34 mouse cellular contexts compared by ENCODE assay signal in the genomic region with DNA sequence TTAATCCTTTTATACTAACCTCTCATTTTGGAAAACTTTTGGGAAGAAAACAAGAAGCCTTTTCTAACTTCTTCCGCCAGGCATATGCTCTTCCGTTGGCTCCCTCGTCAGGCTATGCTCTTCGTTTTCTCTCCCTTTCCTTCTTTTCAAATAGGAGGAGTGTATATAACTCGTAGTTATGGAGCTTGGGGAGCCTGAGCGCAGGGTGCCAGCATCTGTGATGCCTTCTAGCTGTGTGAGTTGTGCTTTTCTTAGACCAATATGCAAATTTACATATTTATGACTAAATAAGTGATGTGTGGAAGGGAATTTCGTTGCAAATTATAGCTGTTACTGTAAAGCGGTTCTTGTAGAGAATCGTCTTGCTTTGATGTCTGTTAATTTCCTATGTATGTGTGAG.
DNase-seq lines count a peak whose midpoint lies in the region; ATAC-seq lines count a peak whose summit lies in the region.
"Had no signal": no experiment of that assay in that cellular context is flagged by ENCODE, and none has a peak within 500 bp of the region (broad histone marks: within the 10 kb centered on the region; RNA-seq: fewer than 3 reads in every experiment).

No protein-coding gene starts in this region.

- 76% methylated on average over 9 of the region's 9 CpGs for WGBS in neural tube, embryonic 15.5 days

- H3K27ac ChIP-seq in neural tube, embryonic 15.5 days (replicated peaks), result no peak overlapping the region
- H3K27ac ChIP-seq: embryonic facial prominence, embryonic 15.5 days; hindbrain, embryonic 12.5 days; hindbrain, postnatal 0 days; intestine, embryonic 15.5 days; kidney, postnatal 0 days; limb, embryonic 10.5 days; limb, embryonic 15.5 days; liver, embryonic 13.5 days; midbrain, embryonic 13.5 days; neural tube, embryonic 13.5 days; stomach, embryonic 15.5 days had no signal

- no peak overlapping the region for H3K4me3 ChIP-seq in neural tube, embryonic 15.5 days (replicated peaks)
- H3K4me3 ChIP-seq: embryonic facial prominence, embryonic 15.5 days; hindbrain, embryonic 12.5 days; intestine, embryonic 15.5 days; limb, embryonic 10.5 days; limb, embryonic 15.5 days; liver, embryonic 13.5 days; megakaryocyte, embryonic 14.5 days; midbrain, embryonic 13.5 days; neural tube, embryonic 13.5 days; stomach, embryonic 15.5 days had no signal

- no peaks in the 10 kb centered on the region for H3K27me3 ChIP-seq in neural tube, embryonic 15.5 days (replicated peaks)
- H3K27me3 ChIP-seq: embryonic facial prominence, embryonic 15.5 days; hindbrain, embryonic 12.5 days; intestine, embryonic 15.5 days; limb, embryonic 15.5 days; liver, embryonic 13.5 days; megakaryocyte, embryonic 14.5 days; midbrain, embryonic 13.5 days; neural tube, embryonic 13.5 days; stomach, embryonic 15.5 days had no signal

- ATAC-seq in neural tube, embryonic 15.5 days (ENCODE audit: low FRiP score), result no peak
- ATAC-seq: activated CD4-positive, CD25-positive, alpha-beta regulatory T cell, adult 4 months; hindbrain, postnatal 0 days; intestine, embryonic 15.5 days; lung, postnatal 0 days; midbrain, embryonic 13.5 days had no signal

- no peak overlapping the region for H3K9ac ChIP-seq in neural tube, embryonic 15.5 days (replicated peaks)
- H3K9ac ChIP-seq: embryonic facial prominence, embryonic 15.5 days; hindbrain, embryonic 12.5 days; intestine, embryonic 15.5 days; limb, embryonic 15.5 days; liver, embryonic 13.5 days; midbrain, embryonic 13.5 days; neural tube, embryonic 13.5 days; stomach, embryonic 15.5 days had no signal

- peak; percentile 13 for DNase-seq in left cerebral cortex, adult 11 months (ENCODE audit: low spot score)
- DNase-seq in left cerebral cortex, postnatal 4 days, result no peak
- peak; percentile 12 to 15 for DNase-seq in frontal cortex, postnatal 10 days (ENCODE audit: low spot score in 2 of 2)
- peak; percentile 22 for DNase-seq in right cerebral cortex, adult 18-20 months
- DNase-seq in right cerebral cortex, postnatal 36 days (ENCODE audit: low spot score in 2 of 2), result peak; percentile 7 to 12
- DNase-seq in adrenal gland, adult 18-20 months (ENCODE audit: low spot score in 2 of 2), result no peak
- no peak for DNase-seq in embryo, embryonic 11 days
- DNase-seq: adrenal gland, adult 8-10 months; B cell, adult 2 months; cerebellum, adult 11-12 months; cerebellum, adult 9-11 months; gastrocnemius, postnatal 25 days; heart, adult 18-20 months; heart, postnatal 36 days; kidney, adult 8-10 months; layer of hippocampus, postnatal 36 days; liver, embryonic 13.5 days; lung, adult 18-20 months; lung, postnatal 4 days had no signal

- H3K36me3 ChIP-seq in neural tube, embryonic 15.5 days, result no peaks in the 10 kb centered on the region
- H3K36me3 ChIP-seq: embryonic facial prominence, embryonic 15.5 days; hindbrain, embryonic 12.5 days; intestine, embryonic 15.5 days; limb, embryonic 10.5 days; limb, embryonic 15.5 days; liver, embryonic 13.5 days; midbrain, embryonic 13.5 days; neural tube, embryonic 13.5 days; stomach, embryonic 15.5 days had no signal

- no peak overlapping the region for H3K4me2 ChIP-seq in neural tube, embryonic 15.5 days
- H3K4me2 ChIP-seq: embryonic facial prominence, embryonic 15.5 days; heart, embryonic 11.5 days; hindbrain, embryonic 12.5 days; intestine, embryonic 15.5 days; limb, embryonic 15.5 days; liver, embryonic 13.5 days; midbrain, embryonic 13.5 days; neural tube, embryonic 13.5 days; stomach, embryonic 15.5 days had no signal

- H3K4me1 ChIP-seq in neural tube, embryonic 15.5 days, result no peaks in the 10 kb centered on the region
- H3K4me1 ChIP-seq: hindbrain, embryonic 12.5 days; intestine, embryonic 15.5 days; limb, embryonic 10.5 days; limb, embryonic 15.5 days; liver, embryonic 13.5 days; megakaryocyte, embryonic 14.5 days; midbrain, embryonic 13.5 days; neural tube, embryonic 13.5 days; stomach, embryonic 15.5 days had no signal

- intact Hi-C loops in left cerebral cortex, postnatal 4 days (cut with DNase I), result no loop called here

- H3K9me3 ChIP-seq in neural tube, embryonic 15.5 days (replicated peaks), result no peaks in the 10 kb centered on the region
- H3K9me3 ChIP-seq: embryonic facial prominence, embryonic 15.5 days; hindbrain, embryonic 12.5 days; intestine, embryonic 15.5 days; limb, embryonic 10.5 days; limb, embryonic 15.5 days; liver, embryonic 13.5 days; megakaryocyte, embryonic 14.5 days; midbrain, embryonic 13.5 days; neural tube, embryonic 13.5 days; stomach, embryonic 15.5 days had no signal

Comparison
In these comparisons a context has a peak if more than half of its experiments do, and no peak if none do; other contexts are left out.
1. DNase-seq: peak in left cerebral cortex, adult 11 months (single experiment), frontal cortex, postnatal 10 days (2 of 2), right cerebral cortex, adult 18-20 months (single experiment) and right cerebral cortex, postnatal 36 days (2 of 2); none in left cerebral cortex, postnatal 4 days (single experiment), adrenal gland, adult 18-20 months (0 of 2) and embryo, embryonic 11 days (single experiment).